ENCODE assay signal across 8 mouse cellular contexts in the genomic region with DNA sequence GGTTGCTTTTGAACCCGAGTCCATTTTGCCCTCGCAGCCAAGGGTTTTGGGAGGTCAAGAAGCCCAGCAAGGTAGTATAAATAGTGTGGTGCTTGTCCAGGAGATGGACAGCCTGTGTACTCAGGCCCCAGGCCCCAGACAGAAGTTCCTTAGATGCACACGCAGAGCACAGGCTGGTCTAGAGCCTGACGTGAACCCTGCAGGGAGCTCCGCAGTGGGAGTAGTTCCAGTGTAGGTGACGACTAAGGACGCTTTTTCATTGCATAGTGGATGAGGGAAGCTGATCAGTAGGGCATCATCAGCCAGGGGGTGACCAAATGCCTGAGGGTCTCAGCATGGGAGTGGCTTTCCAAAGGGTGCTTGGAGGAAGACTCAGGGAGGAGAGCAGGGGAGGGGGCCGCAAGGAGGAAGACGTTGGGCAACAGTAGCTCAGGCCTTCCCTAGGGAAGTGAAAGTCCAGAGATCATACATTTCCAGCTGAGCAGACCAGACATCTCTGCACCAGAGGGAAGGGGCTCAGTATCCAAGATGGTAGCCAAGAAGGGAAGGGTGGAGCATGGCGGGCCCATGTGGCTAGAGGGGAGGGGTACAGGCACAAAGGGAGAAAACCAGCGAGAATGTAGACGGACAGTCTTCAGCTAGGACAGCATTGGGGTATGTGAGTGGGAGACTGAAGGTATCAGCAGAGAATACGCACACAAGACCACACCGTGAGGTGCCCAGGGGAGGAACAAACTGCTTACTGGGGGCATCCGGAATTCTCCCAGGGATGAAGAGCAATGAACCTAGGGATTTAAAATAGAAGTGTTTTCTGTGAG. TPM values are rescaled to one million over a fixed set of nuclear protein-coding genes. Genes with fewer than 3 reads are reported as not detected.
DNase-seq lines count a peak whose midpoint lies in the region; ATAC-seq lines count a peak whose summit lies in the region.

No protein-coding gene starts in this region.

- peak overlapping the region; percentile 68 for H3K9ac ChIP-seq in kidney, embryonic 14.5 days (ENCODE audit: low read depth, low read length)
- peak overlapping the region; percentile 94 for H3K9ac ChIP-seq in hindbrain, embryonic 13.5 days
- peak overlapping the region; percentile 95 for H3K9ac ChIP-seq in midbrain, embryonic 13.5 days (replicated peaks)

- H3K27me3 ChIP-seq in kidney, embryonic 14.5 days (ENCODE audit: control insufficient read depth, insufficient read depth, low read length): no peaks in the 10 kb centered on the region
- no peaks in the 10 kb centered on the region for H3K27me3 ChIP-seq in hindbrain, embryonic 13.5 days
- no peaks in the 10 kb centered on the region for H3K27me3 ChIP-seq in midbrain, embryonic 13.5 days

- no peaks in the 10 kb centered on the region for H3K9me3 ChIP-seq in kidney, embryonic 14.5 days (ENCODE audit: control insufficient read depth, low read length)
- H3K9me3 ChIP-seq in hindbrain, embryonic 13.5 days: no peaks in the 10 kb centered on the region
- H3K9me3 ChIP-seq in midbrain, embryonic 13.5 days: no peaks in the 10 kb centered on the region

- WGBS in kidney, embryonic 14.5 days: 23% methylated on average over 15 of the region's 15 CpGs
- WGBS in hindbrain, embryonic 13.5 days: 35% methylated on average over 15 of the region's 15 CpGs
- WGBS in midbrain, embryonic 13.5 days: 32% methylated on average over 15 of the region's 15 CpGs

- DNase-seq in kidney, adult 9 months: no peak
- peak; percentile 42 for DNase-seq in brain, adult 2 months (ENCODE audit: low read depth, low spot score)
- no peak for DNase-seq in MN1 (ENCODE audit: low spot score)
- no peak for DNase-seq in urinary bladder, postnatal 10 days (ENCODE audit: low spot score)
- no peak for DNase-seq in thymus, adult 18-20 months

- H3K4me3 ChIP-seq in kidney, embryonic 14.5 days (ENCODE audit: low read length): peak overlapping the region; percentile 56
- H3K4me3 ChIP-seq in hindbrain, embryonic 13.5 days: peak overlapping the region; percentile 88
- peak overlapping the region; percentile 95 for H3K4me3 ChIP-seq in midbrain, embryonic 13.5 days (replicated peaks)

- peaks cover 25% of the 10 kb centered on the region for H3K4me1 ChIP-seq in kidney, embryonic 14.5 days (ENCODE audit: control insufficient read depth, insufficient read depth, low read length)
- H3K4me1 ChIP-seq in hindbrain, embryonic 13.5 days (replicated peaks): peaks cover 31% of the 10 kb centered on the region
- H3K4me1 ChIP-seq in midbrain, embryonic 13.5 days (replicated peaks): peaks cover 24% of the 10 kb centered on the region

- H3K4me2 ChIP-seq in kidney, embryonic 14.5 days (replicated peaks; ENCODE audit: low read depth, low read length): peak overlapping the region; percentile 93
- H3K4me2 ChIP-seq in hindbrain, embryonic 13.5 days: peak overlapping the region; percentile 97
- H3K4me2 ChIP-seq in midbrain, embryonic 13.5 days (replicated peaks): peak overlapping the region; percentile 86

- peak; percentile 33 for ATAC-seq in kidney, embryonic 14.5 days (ENCODE audit: low FRiP score, low TSS enrichment)
- peak; percentile 35 for ATAC-seq in hindbrain, embryonic 13.5 days (ENCODE audit: low FRiP score)
- ATAC-seq in midbrain, embryonic 13.5 days: peak; percentile 55

- H3K36me3 ChIP-seq in kidney, embryonic 14.5 days (ENCODE audit: control insufficient read depth, insufficient read depth, low read length): peaks cover 8% of the 10 kb centered on the region; the same call in 1 of the 2 replicates
- peaks cover 23% of the 10 kb centered on the region for H3K36me3 ChIP-seq in hindbrain, embryonic 13.5 days
- H3K36me3 ChIP-seq in midbrain, embryonic 13.5 days: peaks cover 19% of the 10 kb centered on the region

- peak overlapping the region; percentile 68 for H3K27ac ChIP-seq in kidney, embryonic 14.5 days (ENCODE audit: low read depth, low read length)
- peak overlapping the region; percentile 98 for H3K27ac ChIP-seq in hindbrain, embryonic 13.5 days
- peak overlapping the region; percentile 98 for H3K27ac ChIP-seq in midbrain, embryonic 13.5 days

RNA-seq across cellular contexts. Expression of gene Tpgs1, which starts 1.1 kb away (rescaled TPM):
- 85.7 and 90.9 TPM in 2 replicates for polyA plus RNA-seq in kidney, embryonic 14.5 days (2014; fragmentation: Nextera tagmentation; extraction: Ambion mirVana)
- polyA plus RNA-seq in hindbrain, embryonic 13.5 days (2015; fragmentation: Nextera tagmentation; extraction: Ambion mirVana): 86.5 and 93.4 TPM in 2 replicates
- 80.8 and 84.1 TPM in 2 replicates for polyA plus RNA-seq in midbrain, embryonic 13.5 days (2015; fragmentation: Nextera tagmentation; extraction: Ambion mirVana)

RNA-seq across cellular contexts. Expression of gene Madcam1, which starts 5.9 kb away (rescaled TPM):
- polyA plus RNA-seq in kidney, embryonic 14.5 days (2014; fragmentation: Nextera tagmentation; extraction: Ambion mirVana): 2.6 and 3.6 TPM in 2 replicates
- polyA plus RNA-seq in hindbrain, embryonic 13.5 days (2015; fragmentation: Nextera tagmentation; extraction: Ambion mirVana): 0.87 and 0.88 TPM in 2 replicates
- polyA plus RNA-seq in midbrain, embryonic 13.5 days (2015; fragmentation: Nextera tagmentation; extraction: Ambion mirVana): 0.50 and 0.90 TPM in 2 replicates

RNA-seq across cellular contexts. Expression of gene Cdc34, which starts 11.7 kb away (rescaled TPM):
- 105 and 108 TPM in 2 replicates for polyA plus RNA-seq in kidney, embryonic 14.5 days (2014; fragmentation: Nextera tagmentation; extraction: Ambion mirVana)
- polyA plus RNA-seq in hindbrain, embryonic 13.5 days (2015; fragmentation: Nextera tagmentation; extraction: Ambion mirVana): 92.7 and 100 TPM in 2 replicates
- 109 and 110 TPM in 2 replicates for polyA plus RNA-seq in midbrain, embryonic 13.5 days (2015; fragmentation: Nextera tagmentation; extraction: Ambion mirVana)

RNA-seq across cellular contexts. Expression of gene Gzmm, which starts 18.5 kb away (rescaled TPM):
- 0.54 and 0.61 TPM in 2 replicates for polyA plus RNA-seq in kidney, embryonic 14.5 days (2014; fragmentation: Nextera tagmentation; extraction: Ambion mirVana)
- 1.1 and 1.4 TPM in 2 replicates for polyA plus RNA-seq in hindbrain, embryonic 13.5 days (2015; fragmentation: Nextera tagmentation; extraction: Ambion mirVana)
- polyA plus RNA-seq in midbrain, embryonic 13.5 days (2015; fragmentation: Nextera tagmentation; extraction: Ambion mirVana): 1.4 and 1.7 TPM in 2 replicates

RNA-seq across cellular contexts. Expression of gene Odf3l2, which starts 24.7 kb away (rescaled TPM):
- polyA plus RNA-seq in kidney, embryonic 14.5 days (2014; fragmentation: Nextera tagmentation; extraction: Ambion mirVana): not detected in 2 replicates
- polyA plus RNA-seq in hindbrain, embryonic 13.5 days (2015; fragmentation: Nextera tagmentation; extraction: Ambion mirVana): not detected in 2 replicates
- polyA plus RNA-seq in midbrain, embryonic 13.5 days (2015; fragmentation: Nextera tagmentation; extraction: Ambion mirVana): 0.27 TPM in 1 of 2 replicates, not detected in the other
